Mouse (Mus musculus): ENCODE results near the gene Prim1. TPM values are rescaled to one million over a fixed set of nuclear protein-coding genes. Genes with fewer than 3 reads are reported as not detected.
"Not testable (repeated sequence)": the region's sequence is repeated elsewhere in the genome, so short reads cannot be mapped to it uniquely, and the experiment has no call there.

The Prim1 gene
- polyA plus RNA-seq, 1 experiment from 2014 or later = 9.3 TPM

- H3K36me3 ChIP-seq (ENCODE audit: insufficient read depth, low read length) = peaks cover 33% of the 10 kb centered on the region; the same call in 1 of the 2 replicates
- H3K27ac ChIP-seq (ENCODE audit: low read length) = no peak overlapping the region
- ATAC-seq (no peak), DNase-seq (ENCODE audit: low spot score) (no peak)
- H3K9me3 ChIP-seq (ENCODE audit: low read length) = no peaks in the 10 kb centered on the region
- H3K9ac ChIP-seq (replicated peaks; ENCODE audit: low read depth) = no peak overlapping the region
- H3K27me3 ChIP-seq (replicated peaks; ENCODE audit: insufficient read depth, low read length) = no peaks in the 10 kb centered on the region
- TF ChIP-seq EP300 (IDR thresholded peaks at IDR 0.05) (no peak), CTCF (IDR thresholded peaks at IDR 0.05) (no peak)
- H3K4me2 ChIP-seq (replicated peaks; ENCODE audit: low read depth, low read length) = no peak overlapping the region
- 81% methylated on average over 2 of the region's 2 CpGs for WGBS
- no peak overlapping the region for H3K4me3 ChIP-seq (ENCODE audit: low read depth, low read length)
- H3K4me1 ChIP-seq (ENCODE audit: insufficient read depth, low read depth, low read length) = no peaks in the 10 kb centered on the region
Measured at GRCm38 (mm10) chr10:128050355-128050754, 35.4 kb downstream of the Prim1 start.

DNA sequence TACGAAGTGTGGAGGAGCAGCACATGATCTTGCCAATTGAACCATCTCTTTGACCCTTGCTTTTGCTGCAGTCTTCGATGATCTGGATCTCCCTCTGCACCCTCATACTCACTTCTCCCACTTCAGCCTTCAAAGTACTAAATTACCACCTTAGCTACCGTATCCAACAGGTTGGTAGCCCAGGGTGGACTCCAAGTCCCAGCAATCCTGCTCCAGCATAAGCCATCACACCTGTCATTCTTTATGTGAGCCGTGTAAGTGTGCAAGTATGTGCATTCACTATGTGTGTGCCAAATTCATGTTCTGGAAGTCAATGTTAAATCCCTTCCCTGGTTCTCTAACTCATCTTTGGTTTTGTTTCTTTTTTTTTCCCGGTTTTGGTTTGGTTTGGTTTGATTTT, 36.6 kb downstream of the Prim1 start:
- Histone ChIP-seq H3K36me3 (ENCODE audit: insufficient read depth, low read length) (peaks cover 27% of the 10 kb centered on the region; the same call in 1 of the 2 replicates), H3K4me1 (ENCODE audit: insufficient read depth, low read depth, low read length) (no peaks in the 10 kb centered on the region), H3K9me3 (ENCODE audit: low read length) (no peaks in the 10 kb centered on the region)

DNA sequence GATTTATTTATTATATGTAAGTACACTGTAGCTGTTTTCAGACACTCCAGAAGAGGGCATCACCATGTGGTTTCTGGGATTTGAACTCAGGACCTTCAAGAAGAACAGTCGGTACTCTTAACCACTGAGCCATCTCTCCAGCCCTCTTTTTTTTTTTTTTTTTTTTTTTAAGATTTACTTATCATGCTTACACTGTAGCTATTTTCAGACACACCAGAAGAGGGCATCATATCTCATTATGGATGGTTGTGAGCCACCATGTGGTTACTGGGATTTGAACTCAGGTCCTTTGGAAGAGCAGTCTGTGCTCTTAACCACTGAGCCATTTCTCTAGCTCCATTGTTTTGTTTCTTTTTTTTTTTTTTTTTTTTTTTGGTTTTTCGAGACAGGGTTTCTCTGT, 37.2 kb downstream of the Prim1 start:
- H3K36me3 ChIP-seq (ENCODE audit: insufficient read depth, low read length) = peaks cover 24% of the 10 kb centered on the region; the same call in 1 of the 2 replicates
- not testable (repeated sequence) for H3K9me3 ChIP-seq (ENCODE audit: low read length); H3K4me2 ChIP-seq (replicated peaks; ENCODE audit: low read depth, low read length); H3K4me3 ChIP-seq (ENCODE audit: low read depth, low read length); H3K27me3 ChIP-seq (replicated peaks; ENCODE audit: insufficient read depth, low read length); H3K9ac ChIP-seq (replicated peaks; ENCODE audit: low read depth); H3K4me1 ChIP-seq (ENCODE audit: insufficient read depth, low read depth, low read length); DNase-seq (ENCODE audit: low spot score); H3K27ac ChIP-seq (ENCODE audit: low read length); ATAC-seq
- WGBS = 94% methylated on average over 1 of the region's 2 CpGs

More for the DNA sequence above, 36.6 kb downstream of the Prim1 start:
- WGBS = 97% methylated on average over 5 of the region's 5 CpGs
- Histone ChIP-seq H3K9ac (replicated peaks; ENCODE audit: low read depth) (no peak overlapping the region), H3K4me3 (ENCODE audit: low read depth, low read length) (no peak overlapping the region), H3K27me3 (replicated peaks; ENCODE audit: insufficient read depth, low read length) (no peaks in the 10 kb centered on the region), H3K4me2 (replicated peaks; ENCODE audit: low read depth, low read length) (no peak overlapping the region), H3K27ac (ENCODE audit: low read length) (no peak overlapping the region)
- DNase-seq (ENCODE audit: low spot score) (no peak), ATAC-seq (no peak)
- TF ChIP-seq CTCF (IDR thresholded peaks at IDR 0.05) (no peak), EP300 (IDR thresholded peaks at IDR 0.05) (no peak)

- Histone ChIP-seq H3K9me3 (ENCODE audit: low read length) (no peaks in the 10 kb centered on the region), H3K27me3 (replicated peaks; ENCODE audit: insufficient read depth, low read length) (no peaks in the 10 kb centered on the region), H3K4me1 (ENCODE audit: insufficient read depth, low read depth, low read length) (peaks cover 5% of the 10 kb centered on the region; the same call in 1 of the 2 replicates), H3K4me2 (replicated peaks; ENCODE audit: low read depth, low read length) (no peak overlapping the region), H3K4me3 (ENCODE audit: low read depth, low read length) (no peak overlapping the region), H3K9ac (replicated peaks; ENCODE audit: low read depth) (no peak overlapping the region), H3K36me3 (ENCODE audit: insufficient read depth, low read length) (peaks cover 22% of the 10 kb centered on the region; the same call in 1 of the 2 replicates), H3K27ac (ENCODE audit: low read length) (no peak overlapping the region)
- 96% methylated on average over 8 of the region's 8 CpGs for WGBS
- DNase-seq (ENCODE audit: low spot score) (no peak), ATAC-seq (no peak)
- TF ChIP-seq CTCF (IDR thresholded peaks at IDR 0.05) = no peak
- no peak for TF ChIP-seq EP300 (IDR thresholded peaks at IDR 0.05)
Measured at GRCm38 (mm10) chr10:128053001-128053400, 38.0 kb downstream of the Prim1 start.

GRCm38 (mm10) chr10:128058184-128058583, 43.2 kb downstream of the Prim1 start:
- H3K9ac ChIP-seq (replicated peaks; ENCODE audit: low read depth) = peak overlapping the region; percentile 69
- H3K27me3 ChIP-seq (replicated peaks; ENCODE audit: insufficient read depth, low read length) = no peaks in the 10 kb centered on the region
- DNase-seq (ENCODE audit: low spot score) (peak; percentile 61), ATAC-seq (no peak)
- H3K4me1 ChIP-seq (ENCODE audit: insufficient read depth, low read depth, low read length) = peaks cover 18% of the 10 kb centered on the region; the same call in 1 of the 2 replicates
- H3K27ac ChIP-seq (ENCODE audit: low read length) = peak overlapping the region; percentile 86
- no peaks in the 10 kb centered on the region for H3K9me3 ChIP-seq (ENCODE audit: low read length)
- no peaks in the 10 kb centered on the region for H3K36me3 ChIP-seq (ENCODE audit: insufficient read depth, low read length)
- peak overlapping the region; percentile 92 for H3K4me2 ChIP-seq (replicated peaks; ENCODE audit: low read depth, low read length)
- peak overlapping the region; percentile 59 for H3K4me3 ChIP-seq (ENCODE audit: low read depth, low read length)
- WGBS = under 1% methylated on average over 18 of the region's 18 CpGs
- TF ChIP-seq EP300 (IDR thresholded peaks at IDR 0.05) (no peak), CTCF (IDR thresholded peaks at IDR 0.05) (peak; percentile 17)

- ATAC-seq = peak; percentile 94
- 0% methylated on average over 58 of the region's 72 CpGs for WGBS
- DNase-seq (ENCODE audit: low spot score) = peak; percentile 99
Measured at GRCm38 (mm10) chr10:128058601-128059151, 43.7 kb downstream of the Prim1 start, which contains the start of gene Ptges3. Ptges3 (plus strand) TSS chr10:128058954.

More at GRCm38 (mm10) chr10:128058601-128059151, 43.7 kb downstream of the Prim1 start, which contains the start of gene Ptges3:
- peaks cover 18% of the 10 kb centered on the region; the same call in 1 of the 2 replicates for H3K4me1 ChIP-seq (ENCODE audit: insufficient read depth, low read depth, low read length)
- H3K4me3 ChIP-seq (ENCODE audit: low read depth, low read length) = peak within 1 kb of the TSS; percentile 59
- no peaks in the 10 kb centered on the region for H3K9me3 ChIP-seq (ENCODE audit: low read length)
- peak within 1 kb of the TSS; percentile 69 for H3K9ac ChIP-seq (replicated peaks; ENCODE audit: low read depth)
- TF ChIP-seq EP300 (IDR thresholded peaks at IDR 0.05) (no peak), CTCF (IDR thresholded peaks at IDR 0.05) (peak; percentile 1; the same call in 1 of the 2 replicates)
- peak within 1 kb of the TSS; percentile 92 for H3K4me2 ChIP-seq (replicated peaks; ENCODE audit: low read depth, low read length)
- no peaks in the 10 kb centered on the region for H3K36me3 ChIP-seq (ENCODE audit: insufficient read depth, low read length)
- no peaks in the 10 kb centered on the region for H3K27me3 ChIP-seq (replicated peaks; ENCODE audit: insufficient read depth, low read length)
- peak within 1 kb of the TSS; percentile 86 for H3K27ac ChIP-seq (ENCODE audit: low read length)

Data from lung, postnatal 0 days (tissue).